Mouse (Mus musculus) megakaryocyte, embryonic 14.5 days (primary cell): ENCODE measurements around the gene Ctf2.

ENCODE experiments used
- FLI1 ChIP-seq: IDR thresholded peaks from 2 replicates; pipeline ENCODE4 v1.6.1; 2012; ENCODE audit warnings: low read length, inconsistent platforms, mixed read lengths
- GATA1 ChIP-seq: IDR thresholded peaks from 3 replicates; pipeline ENCODE4 v1.6.1; 2012; ENCODE audit warnings: mixed read lengths, low read length, inconsistent platforms, borderline replicate concordance

DNA sequence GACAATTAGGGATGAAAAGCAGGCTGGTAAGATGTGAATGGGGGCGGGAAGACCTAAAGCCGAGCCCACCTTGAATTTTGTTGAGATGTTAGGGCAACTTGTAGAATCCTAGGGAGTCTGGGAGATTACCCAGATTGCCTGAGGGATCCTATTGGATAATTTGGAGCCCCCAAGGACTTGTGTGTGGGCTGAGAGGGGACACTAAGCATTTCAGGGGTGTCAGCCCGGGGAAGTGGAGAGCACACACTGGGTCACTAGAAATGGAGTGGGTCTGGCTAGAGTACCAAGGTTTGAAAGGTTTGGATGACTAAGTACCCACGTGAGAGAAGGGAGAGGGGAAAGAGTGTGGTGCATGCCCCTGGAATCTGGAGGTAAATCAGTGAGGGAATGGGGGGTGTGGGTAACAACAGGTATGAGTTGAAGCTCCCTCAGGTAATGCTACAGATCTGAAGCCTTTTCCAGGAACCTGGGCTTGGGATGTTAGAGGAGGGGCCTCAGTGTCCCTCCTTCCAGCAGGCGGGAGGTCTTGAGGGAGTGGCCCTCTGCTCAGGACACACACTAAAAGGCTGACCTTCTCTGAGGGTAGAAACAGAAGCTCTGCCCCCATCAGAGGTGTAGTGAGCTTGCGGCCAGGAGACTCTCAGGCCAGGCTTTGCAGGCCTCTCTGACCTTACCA is 15.7 kb upstream of the Ctf2 start:
- TF ChIP-seq GATA1, result no peak
- TF ChIP-seq FLI1, result no peak
